Mouse (Mus musculus): ENCODE measurements around the gene Agap2.

DNA sequence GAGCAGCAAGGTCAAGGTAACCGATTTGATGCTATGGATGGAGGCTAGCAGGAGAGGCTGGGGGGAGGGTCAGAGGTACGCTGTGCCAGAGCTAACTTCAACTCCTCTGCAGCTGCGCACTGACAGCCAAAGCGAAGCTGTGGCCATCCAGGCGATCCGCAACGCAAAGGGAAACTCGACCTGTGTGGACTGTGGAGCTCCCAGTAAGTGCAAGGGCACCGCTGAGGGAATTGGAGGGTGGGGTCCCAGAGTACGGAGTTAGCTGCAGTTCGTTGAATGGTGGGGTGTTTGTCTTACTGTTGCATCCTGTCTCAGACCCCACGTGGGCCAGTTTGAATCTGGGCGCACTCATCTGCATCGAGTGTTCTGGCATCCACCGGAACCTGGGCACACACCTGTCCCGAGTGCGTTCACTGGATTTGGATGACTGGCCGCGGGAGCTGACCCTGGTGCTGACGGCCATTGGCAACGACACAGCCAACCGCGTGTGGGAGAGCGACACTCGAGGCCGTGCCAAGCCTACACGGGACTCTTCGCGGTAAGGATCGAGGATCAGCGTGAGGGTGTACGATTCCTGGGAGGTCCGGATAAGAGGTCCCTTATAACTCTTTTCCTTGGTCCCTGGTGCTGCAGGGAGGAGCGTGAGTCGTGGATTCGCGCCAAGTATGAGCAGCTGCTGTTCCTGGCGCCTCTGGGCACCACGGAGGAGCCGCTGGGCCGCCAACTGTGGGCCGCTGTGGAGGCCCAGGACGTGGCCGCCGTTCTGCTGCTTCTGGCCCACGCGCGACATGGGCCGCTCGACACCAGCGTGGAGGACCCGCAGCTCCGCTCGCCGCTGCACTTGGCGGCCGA, 15.7 kb downstream of the Agap2 start:
- TF ChIP-seq CTCF (IDR thresholded peaks at IDR 0.05; ENCODE audit: borderline replicate concordance, extremely low read depth, insufficient read depth, insufficient read length) (no peak), POLR2A (IDR thresholded peaks at IDR 0.05; ENCODE audit: borderline replicate concordance, extremely low read depth, insufficient read depth, insufficient read length, poor library complexity, severe bottlenecking) (no peak)

Data from brain, embryonic 14.5 days (tissue).